Mouse (Mus musculus) leukemia stem cell, adult 10-12 weeks (primary cell): Measurements from ENCODE around the gene Zwint. TPM values are rescaled to one million over a fixed set of nuclear protein-coding genes. Genes with fewer than 3 reads are reported as not detected.

Experiments used
- polyA plus RNA-seq: library from polyadenylated mRNA; stranded (reverse); fragments of >175 nt; gene quantifications from 2 replicates; pipeline ENCODE4 v1.2.3, GENCODE M21; 2012; ENCODE audit warnings: low replicate concordance

Gene Zwint
- 5.1 and 17.6 TPM in 2 replicates for polyA plus RNA-seq

GRCm38 (mm10) chr10:72654270-72655016 lies at the start of gene Zwint:
Zwint (plus strand) TSS chr10:72654845.

